Mouse (Mus musculus): Measurements from ENCODE around the gene Cfap52.

DNA sequence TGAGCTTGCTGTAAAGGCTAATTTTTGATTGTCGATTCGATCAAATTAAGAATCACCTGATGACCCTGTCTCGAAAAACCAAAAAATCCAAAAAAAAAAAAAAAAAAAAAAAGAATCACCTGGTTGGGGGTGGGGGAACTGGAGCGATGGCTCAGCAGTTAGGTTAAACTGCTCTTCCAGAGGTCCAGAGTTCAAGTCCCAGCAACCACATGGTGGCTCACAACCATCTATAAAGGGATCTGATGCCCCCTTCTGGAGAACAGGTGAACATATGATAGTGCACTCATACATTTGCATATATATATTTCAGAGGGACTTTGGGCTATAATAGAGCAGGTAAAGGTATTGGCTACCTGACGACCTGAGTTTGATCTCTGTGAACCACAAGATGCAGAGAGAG is 41.7 kb downstream of the Cfap52 start:
- TF ChIP-seq POLR2A (IDR thresholded peaks at IDR 0.05; ENCODE audit: low read depth, low read length) (no peak), CTCF (conservative IDR thresholded peaks at IDR 0.05; ENCODE audit: insufficient read depth, insufficient read length, low read depth, low read length) (no peak)
